Mouse (Mus musculus) forebrain, embryonic 11.5 days (tissue): ENCODE measurements around the gene Ypel3. TPM values are rescaled to one million over a fixed set of nuclear protein-coding genes. Genes with fewer than 3 reads are reported as not detected.

Experiments
- ATAC-seq: fragments of 200-750 bp; cut with Nextera tagmentation; replicated peaks from 2 replicates; pipeline ENCODE4 v1.8.0; 2017; ENCODE audit warnings: moderate TSS enrichment; ENCODE audit not compliant: low FRiP score
- DNase-seq: peaks from one replicate; pipeline ENCODE4 v3.0.0-alpha.2; 2017; ENCODE audit warnings: low spot score
- H3K27ac ChIP-seq: fragments of 300-500 bp; sonication (generic); 2 replicates; pipeline ENCODE4 v1.5.1; 2014; ENCODE audit warnings: low read depth, low read length
- H3K27me3 ChIP-seq: fragments of 300-500 bp; sonication (generic); 2 replicates; pipeline ENCODE4 v1.6.1; 2014; ENCODE audit warnings: mild to moderate bottlenecking, low read length, mixed read lengths; ENCODE audit not compliant: control insufficient read depth, insufficient read depth
- H3K36me3 ChIP-seq: fragments of 300-500 bp; sonication (generic); 2 replicates; pipeline ENCODE4 v1.6.1; 2014; ENCODE audit warnings: mild to moderate bottlenecking, low read length, moderate library complexity, mixed read lengths; ENCODE audit not compliant: control insufficient read depth, insufficient read depth
- H3K4me1 ChIP-seq: fragments of 300-500 bp; sonication (generic); replicated peaks from 2 replicates; pipeline ENCODE4 v1.6.1; 2014; ENCODE audit warnings: low read length, mixed read lengths; ENCODE audit not compliant: control insufficient read depth, insufficient read depth
- H3K4me2 ChIP-seq: fragments of 300-500 bp; sonication (generic); 2 replicates; pipeline ENCODE4 v1.6.1; 2014; ENCODE audit warnings: low read depth, mild to moderate bottlenecking, low read length, moderate library complexity, mixed read lengths; ENCODE audit not compliant: severe bottlenecking
- H3K4me3 ChIP-seq: fragments of 300-500 bp; sonication (generic); 2 replicates; pipeline ENCODE4 v1.5.1; 2014; ENCODE audit warnings: low read depth, low read length
- H3K9ac ChIP-seq: fragments of 300-500 bp; sonication (generic); 2 replicates; pipeline ENCODE4 v1.6.1; 2014; ENCODE audit warnings: low read length
- H3K9me3 ChIP-seq: fragments of 300-500 bp; sonication (generic); 2 replicates; pipeline ENCODE4 v1.6.1; 2016; ENCODE audit warnings: low read length, mixed read lengths; ENCODE audit not compliant: control insufficient read depth
- WGBS: fragments of 180-500 bp; shearing (Covaris S2); extraction: QIAGEN DNeasy Blood & Tissue Kit; methylation state at CpG from one replicate; pipeline ENCODE4 v1.1.7; 2014; 5-methylcytosine and 5-hydroxymethylcytosine counted together
- polyA plus RNA-seq: library from polyadenylated mRNA; unstranded; fragments of >200 nt; fragmentation: Nextera tagmentation; extraction: Ambion mirVana; gene quantifications from 2 replicates; pipeline ENCODE4 v1.2.1, GENCODE M21; 2014

Gene Ypel3
- polyA plus RNA-seq, 1 experiment from 2014 or later = 63.9 TPM

DNA sequence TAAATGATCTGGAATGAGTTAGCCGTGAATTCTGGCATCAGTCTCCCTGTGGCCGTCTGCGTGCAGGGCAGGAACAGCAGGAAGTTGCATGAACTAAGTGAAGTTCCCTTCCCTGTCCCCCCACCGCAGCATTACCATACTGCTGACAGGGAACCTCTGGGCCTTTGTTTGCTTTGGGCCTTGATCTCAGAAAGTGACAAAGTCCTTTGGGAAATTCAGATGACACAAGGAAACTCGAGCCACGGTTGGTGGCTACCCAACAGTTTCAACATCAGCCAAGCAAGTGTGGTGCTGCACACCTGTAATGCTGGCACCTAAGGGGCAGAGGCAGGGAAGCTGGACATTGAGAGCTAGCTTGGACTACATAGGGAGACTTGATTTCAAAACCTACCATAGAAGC, 30.0 kb upstream of the Ypel3 start:
- H3K4me3 ChIP-seq = no peak overlapping the region

DNA sequence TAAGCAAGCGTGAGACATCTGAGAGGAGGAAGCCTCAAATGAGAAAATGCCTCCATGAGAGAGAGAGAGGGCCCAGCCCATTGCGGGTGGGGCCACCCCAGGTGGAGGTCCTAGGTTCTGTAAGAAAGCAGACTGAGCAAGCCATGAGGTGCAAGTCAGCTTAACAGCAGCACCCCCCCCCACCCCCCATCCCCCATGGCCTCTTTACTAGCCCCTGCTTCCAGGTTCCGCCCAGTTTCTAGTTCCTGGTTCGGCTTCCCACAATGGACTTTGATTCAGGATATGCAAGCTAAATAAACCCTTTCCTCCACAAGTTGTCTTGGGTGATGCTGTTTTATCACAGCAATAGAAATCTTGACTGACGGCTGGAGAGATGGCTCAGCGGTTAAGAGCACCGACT, 27.9 kb upstream of the Ypel3 start:
- no peak overlapping the region for H3K4me3 ChIP-seq
- H3K4me2 ChIP-seq = no peak overlapping the region
- no peak overlapping the region for H3K27ac ChIP-seq
- 84% methylated on average over 7 of the region's 7 CpGs for WGBS
- no peak for ATAC-seq
- no peaks in the 10 kb centered on the region for H3K27me3 ChIP-seq
- H3K36me3 ChIP-seq = no peaks in the 10 kb centered on the region
- H3K9me3 ChIP-seq = no peaks in the 10 kb centered on the region
- no peak overlapping the region for H3K9ac ChIP-seq
- H3K4me1 ChIP-seq = no peaks in the 10 kb centered on the region
- DNase-seq = no peak

More for the DNA sequence above, 30.0 kb upstream of the Ypel3 start:
- H3K27ac ChIP-seq = no peak overlapping the region
- H3K9ac ChIP-seq = no peak overlapping the region
- no peaks in the 10 kb centered on the region for H3K4me1 ChIP-seq
- H3K36me3 ChIP-seq = no peaks in the 10 kb centered on the region
- WGBS = 50% methylated on average over 6 of the region's 6 CpGs
- no peak for ATAC-seq
- H3K4me2 ChIP-seq = no peak overlapping the region
- no peak for DNase-seq
- no peaks in the 10 kb centered on the region for H3K9me3 ChIP-seq
- no peaks in the 10 kb centered on the region for H3K27me3 ChIP-seq

DNA sequence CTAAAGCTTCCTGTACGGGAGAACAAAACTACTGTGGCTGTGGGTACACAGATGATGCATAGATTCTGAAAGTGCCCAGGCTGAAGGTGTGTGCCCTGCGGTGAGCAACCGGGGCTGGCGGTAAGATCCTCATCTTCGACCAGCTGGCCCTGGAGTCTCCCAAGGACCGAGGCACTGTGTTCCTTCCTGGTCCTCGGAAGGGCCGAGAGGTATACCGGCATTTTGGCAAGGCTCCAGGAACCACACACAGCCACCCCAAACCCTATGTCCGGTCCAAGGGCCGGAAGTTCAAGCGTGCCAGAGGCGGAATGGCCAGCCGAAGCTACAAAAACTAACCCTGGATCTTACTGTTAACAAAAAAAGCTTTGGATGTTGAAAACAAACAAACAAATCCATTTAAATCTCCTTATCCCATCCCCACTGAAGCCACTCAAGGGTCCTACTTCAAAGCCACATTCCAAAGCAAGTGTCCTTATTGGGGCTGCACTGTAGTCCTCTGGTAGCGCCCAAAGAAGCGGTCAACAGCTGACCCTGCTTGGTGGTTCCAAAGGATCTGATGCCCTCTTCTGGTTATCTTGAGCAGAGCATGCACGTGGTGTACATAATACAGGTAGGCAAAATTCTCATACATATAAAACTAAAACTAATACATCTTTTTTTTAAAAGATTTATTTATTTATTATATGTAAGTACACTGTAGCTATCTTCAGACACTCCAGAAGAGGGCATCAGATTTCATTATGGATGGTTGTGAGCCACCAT, 27.0 kb upstream of the Ypel3 start:
- DNase-seq (no peak), ATAC-seq (no peak)
- Histone ChIP-seq H3K4me2 (no peak overlapping the region), H3K9me3 (no peaks in the 10 kb centered on the region), H3K4me1 (no peaks in the 10 kb centered on the region), H3K9ac (no peak overlapping the region), H3K27ac (no peak overlapping the region), H3K4me3 (no peak overlapping the region), H3K36me3 (no peaks in the 10 kb centered on the region), H3K27me3 (no peaks in the 10 kb centered on the region)
- WGBS = 94% methylated on average over 17 of the region's 17 CpGs

DNA sequence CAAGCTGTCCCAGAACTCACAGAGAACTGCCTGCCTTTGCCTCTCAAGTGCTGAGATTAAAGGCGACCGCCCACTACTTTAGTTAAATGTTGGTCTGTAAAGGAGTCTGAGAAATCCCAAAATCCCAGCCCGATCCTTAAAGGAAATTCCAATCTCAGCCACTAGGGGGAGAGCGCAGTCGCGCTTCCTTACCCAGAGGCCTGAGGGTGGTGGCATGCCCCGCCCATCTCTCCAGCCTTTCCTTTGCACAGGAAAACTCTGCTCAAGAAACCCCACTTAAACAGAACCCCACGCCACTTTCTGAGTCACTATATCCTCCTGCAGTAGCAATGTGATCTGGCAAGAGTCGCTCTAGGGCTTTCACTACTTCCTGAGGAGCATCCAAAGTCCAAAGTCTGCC, 21.9 kb upstream of the Ypel3 start:
- Histone ChIP-seq H3K4me3 (no peak overlapping the region), H3K36me3 (no peaks in the 10 kb centered on the region), H3K27ac (no peak overlapping the region), H3K27me3 (no peaks in the 10 kb centered on the region), H3K9me3 (no peaks in the 10 kb centered on the region), H3K4me2 (0 out of 2 replicates have a peak overlapping the region, but pooled peaks have one; percentile 11), H3K4me1 (no peaks in the 10 kb centered on the region), H3K9ac (peak overlapping the region; percentile 45; the same call in 1 of the 2 replicates)
- peak; percentile 52; the same call in 1 of the 2 replicates for ATAC-seq
- 1% methylated on average over 9 of the region's 9 CpGs for WGBS
- peak; percentile 89 for DNase-seq

DNA sequence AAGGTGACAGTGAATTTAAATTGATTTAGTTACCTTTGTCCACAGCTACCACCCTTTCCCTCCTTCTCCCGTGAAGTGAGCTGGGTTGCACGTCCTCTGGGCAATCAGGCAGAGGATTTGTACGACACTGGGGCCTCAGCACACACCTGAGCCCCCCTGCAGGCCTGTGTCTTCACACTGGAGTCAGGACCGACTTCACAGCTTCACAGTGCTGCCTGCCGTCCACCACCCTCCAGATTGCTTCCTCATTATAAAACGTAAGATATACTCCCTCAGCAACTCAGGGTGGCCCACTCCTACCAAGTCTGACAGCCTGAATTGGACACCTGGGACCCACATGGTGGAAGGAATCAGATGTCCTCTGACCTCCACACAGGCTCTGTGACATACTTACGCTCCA, 18.2 kb upstream of the Ypel3 start:
- H3K4me3 ChIP-seq = no peak overlapping the region

DNA sequence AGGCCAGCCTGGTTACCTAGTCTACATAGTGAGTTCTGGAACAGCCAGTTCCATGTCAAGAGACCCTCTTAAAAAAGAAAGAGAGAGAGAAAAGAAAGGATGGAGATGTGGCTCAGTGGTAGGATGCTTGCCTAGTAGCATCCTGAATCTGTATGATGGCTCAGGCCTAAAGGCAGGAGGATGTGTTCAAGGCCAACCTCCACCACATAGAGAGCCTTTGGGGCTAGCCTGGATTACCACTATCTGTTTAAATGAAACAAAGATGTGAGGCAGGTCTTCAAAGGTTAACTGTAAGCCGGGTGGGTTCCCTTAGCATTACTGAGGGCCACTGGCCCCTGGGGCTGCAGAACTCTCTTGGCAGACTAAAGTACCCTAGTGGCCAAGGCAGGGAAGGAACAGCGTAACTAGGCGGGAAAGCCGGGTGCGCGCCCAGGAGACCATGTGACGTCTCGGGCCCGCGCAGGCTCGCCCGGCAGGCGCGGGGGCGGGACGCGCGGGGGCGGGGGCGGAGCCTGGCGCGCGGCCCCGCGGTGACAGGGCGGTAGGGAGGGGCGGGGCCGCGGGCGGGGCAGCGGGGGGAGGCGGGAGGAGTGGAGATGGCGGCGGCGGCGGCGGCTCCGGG, 17.6 kb upstream of the Ypel3 start, which contains the start of gene Mapk3:
Gene Mapk3 (plus strand): TSS at position 552 of the 622 bp plus-strand sequence.
- Histone ChIP-seq H3K4me1 (peaks cover 4% of the 10 kb centered on the region; the same call in 1 of the 2 replicates), H3K9me3 (no peaks in the 10 kb centered on the region), H3K27ac (peak within 1 kb of the TSS; percentile 48), H3K27me3 (no peaks in the 10 kb centered on the region), H3K9ac (peak within 1 kb of the TSS; percentile 81), H3K36me3 (no peaks in the 10 kb centered on the region), H3K4me3 (peak within 1 kb of the TSS; percentile 73), H3K4me2 (peak within 1 kb of the TSS; percentile 91)
- peak; percentile 69 for ATAC-seq
- WGBS = under 1% methylated on average over 35 of the region's 38 CpGs
- DNase-seq = peak; percentile 95

More for the DNA sequence above, 18.2 kb upstream of the Ypel3 start:
- H3K27ac ChIP-seq = no peak overlapping the region
- no peak overlapping the region for H3K4me2 ChIP-seq
- H3K36me3 ChIP-seq = no peaks in the 10 kb centered on the region
- WGBS = 61% methylated on average over 7 of the region's 7 CpGs
- no peak overlapping the region for H3K9ac ChIP-seq
- H3K27me3 ChIP-seq = no peaks in the 10 kb centered on the region
- H3K4me1 ChIP-seq = peaks cover 4% of the 10 kb centered on the region; the same call in 1 of the 2 replicates
- no peaks in the 10 kb centered on the region for H3K9me3 ChIP-seq
- ATAC-seq (peak; percentile 3; the same call in 1 of the 2 replicates), DNase-seq (no peak)

DNA sequence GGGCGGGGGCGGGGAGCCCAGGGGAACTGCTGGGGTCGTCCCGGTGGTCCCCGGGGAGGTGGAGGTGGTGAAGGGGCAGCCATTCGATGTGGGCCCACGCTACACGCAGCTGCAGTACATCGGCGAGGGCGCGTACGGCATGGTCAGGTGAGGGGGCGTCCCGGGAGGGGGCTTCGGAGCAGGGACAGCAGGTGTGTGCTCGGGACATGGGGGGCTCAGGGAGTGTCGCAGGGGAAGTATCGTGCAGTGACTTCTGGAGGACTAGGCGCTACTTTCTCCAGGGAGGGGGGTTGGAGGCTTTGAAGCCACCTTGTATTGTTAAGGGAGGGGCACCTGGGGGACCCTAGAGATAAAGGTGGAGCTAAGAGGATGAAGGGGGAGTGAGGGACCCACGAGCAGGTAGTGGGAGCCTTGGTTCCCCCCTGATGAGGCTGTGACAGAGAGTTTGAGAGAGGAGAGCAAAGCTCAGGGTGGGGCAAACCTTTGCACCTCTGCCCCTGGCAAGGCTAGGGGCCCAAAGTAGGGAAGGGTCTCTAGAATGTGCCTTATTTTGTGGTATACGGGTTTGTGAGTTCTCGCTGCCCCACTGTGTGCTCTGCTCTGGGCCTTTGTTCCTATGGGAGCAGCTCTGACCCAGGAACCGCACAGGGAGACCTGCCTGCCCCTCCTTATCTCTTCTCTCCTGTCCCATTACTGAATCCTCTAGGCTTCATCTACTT, 16.9 kb upstream of the Ypel3 start:
- Histone ChIP-seq H3K27me3 (no peaks in the 10 kb centered on the region), H3K36me3 (no peaks in the 10 kb centered on the region), H3K4me1 (peaks cover 4% of the 10 kb centered on the region; the same call in 1 of the 2 replicates), H3K9me3 (no peaks in the 10 kb centered on the region), H3K4me2 (peak overlapping the region; percentile 91), H3K27ac (peak overlapping the region; percentile 48), H3K9ac (peak overlapping the region; percentile 81), H3K4me3 (peak overlapping the region; percentile 73)
- ATAC-seq (peak; percentile 62), DNase-seq (no peak)
- under 1% methylated on average over 23 of the region's 24 CpGs for WGBS

DNA sequence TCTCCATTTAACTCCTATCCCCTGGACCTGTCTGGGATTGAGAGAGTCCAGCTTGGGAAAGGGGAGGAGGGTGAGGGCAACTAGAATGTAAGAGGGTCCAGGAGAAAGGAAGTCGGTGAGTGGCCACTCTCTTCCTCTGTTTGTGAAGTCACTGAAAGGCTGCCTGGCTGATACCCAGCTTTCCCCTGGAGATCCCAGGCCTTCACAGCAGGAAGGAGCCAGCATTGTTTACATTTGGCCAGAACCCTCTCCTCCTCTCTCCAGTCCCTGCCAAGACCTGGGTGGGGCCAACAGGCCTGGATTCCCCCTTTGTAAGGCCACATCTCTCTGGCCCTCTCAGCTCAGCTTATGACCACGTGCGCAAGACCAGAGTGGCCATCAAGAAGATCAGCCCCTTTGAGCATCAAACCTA, 16.4 kb upstream of the Ypel3 start:
- Histone ChIP-seq H3K4me3 (peak overlapping the region; percentile 73), H3K9ac (peak overlapping the region; percentile 81), H3K27me3 (no peaks in the 10 kb centered on the region), H3K4me1 (peaks cover 4% of the 10 kb centered on the region; the same call in 1 of the 2 replicates), H3K36me3 (no peaks in the 10 kb centered on the region), H3K9me3 (no peaks in the 10 kb centered on the region), H3K4me2 (peak overlapping the region; percentile 91), H3K27ac (peak overlapping the region; percentile 48)
- 23% methylated on average over 3 of the region's 3 CpGs for WGBS
- no peak for DNase-seq
- ATAC-seq = no peak
